Mouse (Mus musculus) neural tube, embryonic 10.5 days (tissue): ENCODE measurements around the gene Gm12216.
"Not testable (repeated sequence)": the region's sequence is repeated elsewhere in the genome, so short reads cannot be mapped to it uniquely, and the experiment has no call there.

Experiments used
- DNase-seq: peaks from one replicate; pipeline ENCODE4 v3.0.0-alpha.2; 2017; ENCODE audit warnings: low spot score; ENCODE audit errors: extremely low spot score

The Gm12216 gene

DNA sequence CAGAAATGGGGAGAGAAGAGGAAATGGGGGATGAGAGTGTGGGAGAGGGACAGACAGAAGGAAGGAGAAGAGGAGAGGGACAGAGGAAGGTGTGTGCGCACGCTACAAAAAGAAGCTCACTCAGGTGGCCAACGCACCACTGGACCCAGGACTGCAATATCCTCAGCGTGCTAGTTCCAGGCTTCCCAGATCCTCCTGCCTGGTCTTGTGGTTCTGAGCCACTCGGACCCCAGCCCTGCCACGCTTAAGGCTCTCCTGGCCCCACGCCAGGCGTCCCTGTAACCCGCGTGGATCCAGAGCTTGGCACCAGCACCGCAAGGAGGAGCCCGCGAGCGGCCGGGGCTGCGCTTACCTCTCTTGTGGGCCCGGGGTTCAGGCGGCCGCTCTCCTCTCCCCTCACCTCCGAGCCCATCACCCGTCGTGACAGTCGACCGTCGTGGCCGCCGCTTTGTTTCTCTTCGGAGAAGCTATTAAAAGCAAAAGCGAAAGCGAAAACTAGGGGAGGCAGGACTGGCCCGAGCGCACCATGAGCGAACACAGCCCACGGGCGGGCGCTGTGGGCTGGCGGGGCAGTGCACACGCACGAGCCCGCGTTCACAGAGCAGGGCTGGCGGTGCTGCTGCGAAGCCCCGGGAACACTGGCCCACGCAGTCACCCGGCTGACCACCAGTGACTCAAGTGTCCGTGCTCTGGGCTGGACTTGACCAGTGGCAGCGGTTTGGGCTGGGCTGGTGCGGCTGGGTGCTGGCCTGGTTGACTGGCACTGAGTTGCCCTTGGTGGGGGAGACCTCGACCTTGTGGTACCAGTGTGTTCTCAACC lies at the start of gene Gm12216:
TSS of gene Gm12216 (minus strand) at position 496 of the 820 bp plus-strand sequence.
- DNase-seq: peak; percentile 52

- DNase-seq: no peak
Observed at GRCm38 (mm10) chr11:53908686-53909085, 49.6 kb upstream of the Gm12216 start.

DNA sequence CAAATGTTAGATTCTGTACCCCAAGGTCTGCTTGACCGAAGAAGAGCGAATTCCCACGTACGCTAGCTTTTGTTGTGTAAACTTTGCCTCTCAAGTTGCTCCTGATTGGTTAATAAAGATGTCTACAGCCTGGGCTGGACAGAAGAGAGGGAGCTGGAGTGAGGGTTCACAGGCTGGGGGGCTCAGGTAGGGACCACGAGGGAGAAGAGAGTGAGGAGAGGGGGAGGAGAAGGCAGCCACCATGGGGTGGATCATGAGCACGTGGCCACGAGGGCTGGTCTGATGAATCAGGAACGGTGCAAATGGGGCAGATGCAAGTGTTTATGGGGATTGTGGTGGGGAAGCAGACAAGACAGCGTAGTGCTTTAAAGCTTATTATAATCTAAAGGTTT lies 45.5 kb upstream of the Gm12216 start:
- DNase-seq: no peak

- peak; percentile 37 for DNase-seq
Observed at GRCm38 (mm10) chr11:53903781-53904533, 44.9 kb upstream of the Gm12216 start.

DNA sequence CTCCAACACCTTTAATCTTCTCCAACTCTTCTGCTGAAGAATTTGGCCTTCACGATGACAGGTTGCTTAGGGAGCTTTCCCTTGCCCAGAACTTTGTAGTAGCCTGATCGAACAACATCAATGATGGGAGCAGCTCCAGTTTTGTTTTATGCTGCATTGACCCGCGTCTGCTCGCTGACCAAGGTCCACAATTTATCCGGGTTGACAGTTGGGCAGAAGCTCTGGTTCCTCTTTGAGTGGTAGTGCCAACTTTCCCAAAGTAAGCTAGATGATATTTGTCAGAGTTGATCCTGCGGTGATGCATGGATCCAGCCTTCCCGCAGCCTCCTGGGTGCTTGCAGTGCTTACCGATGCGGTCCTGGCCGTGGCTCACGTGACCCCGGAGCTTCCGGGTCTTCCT lies 43.7 kb upstream of the Gm12216 start:
- no peak for DNase-seq

- DNase-seq: no peak
Observed at GRCm38 (mm10) chr11:53900991-53901390, 41.9 kb upstream of the Gm12216 start.

- no peak for DNase-seq
Observed at GRCm38 (mm10) chr11:53899981-53900380, 40.9 kb upstream of the Gm12216 start.

- DNase-seq: no peak
Observed at GRCm38 (mm10) chr11:53899004-53899403, 39.9 kb upstream of the Gm12216 start.

- no peak for DNase-seq
Observed at GRCm38 (mm10) chr11:53896935-53897334, 37.9 kb upstream of the Gm12216 start.

DNA sequence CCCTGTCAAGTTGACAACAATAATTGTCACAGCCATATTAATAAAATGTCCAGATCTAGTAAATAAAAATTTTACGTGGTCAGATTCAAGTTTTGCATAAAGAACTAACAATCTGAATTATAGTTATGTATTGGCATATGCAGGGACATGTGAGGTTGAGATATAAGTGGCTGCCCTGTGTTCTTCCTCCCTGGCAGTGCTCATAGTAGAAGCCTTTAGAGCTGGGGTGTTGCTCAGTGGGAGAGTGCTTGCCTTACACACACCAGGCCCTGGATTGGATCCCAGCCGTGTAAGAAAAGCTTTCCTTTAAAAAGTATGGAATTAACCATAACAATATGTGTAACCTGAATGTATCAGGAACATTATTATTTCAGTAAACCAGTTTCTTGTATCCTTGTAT lies 34.4 kb upstream of the Gm12216 start:
- no peak for DNase-seq

DNA sequence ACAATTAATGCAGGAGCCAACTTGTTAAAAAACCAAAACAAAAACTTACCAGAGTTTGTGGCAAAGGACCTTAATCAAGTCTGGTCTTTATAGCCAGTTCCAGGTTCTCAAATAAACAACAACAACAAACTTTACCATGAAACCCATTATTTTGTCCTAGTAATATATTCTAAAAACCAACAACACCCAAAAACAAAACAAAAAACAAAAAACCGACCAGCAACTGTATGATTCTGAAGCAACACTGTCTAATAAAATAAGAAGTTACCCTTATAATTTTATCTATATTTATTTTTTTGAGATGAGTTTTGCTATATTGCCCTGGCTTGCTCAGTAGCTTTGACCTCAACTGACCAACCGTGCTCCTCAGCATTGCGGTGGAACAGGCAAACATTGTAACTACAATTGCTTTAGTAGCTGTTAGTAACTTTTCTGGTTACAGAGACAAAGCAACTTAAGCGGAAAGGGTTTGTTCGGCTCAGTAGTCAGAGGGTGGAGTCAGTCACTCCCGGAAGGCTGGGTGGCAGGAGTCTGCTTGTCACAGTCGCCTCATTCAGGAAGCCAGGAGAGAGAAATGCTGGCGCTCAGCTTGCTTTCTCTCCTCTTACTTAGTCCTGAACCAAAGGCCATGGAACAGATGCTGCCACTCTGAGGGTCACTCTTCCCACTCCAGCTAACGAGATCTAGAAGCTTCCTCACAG lies 33.8 kb upstream of the Gm12216 start:
- no peak for DNase-seq

DNA sequence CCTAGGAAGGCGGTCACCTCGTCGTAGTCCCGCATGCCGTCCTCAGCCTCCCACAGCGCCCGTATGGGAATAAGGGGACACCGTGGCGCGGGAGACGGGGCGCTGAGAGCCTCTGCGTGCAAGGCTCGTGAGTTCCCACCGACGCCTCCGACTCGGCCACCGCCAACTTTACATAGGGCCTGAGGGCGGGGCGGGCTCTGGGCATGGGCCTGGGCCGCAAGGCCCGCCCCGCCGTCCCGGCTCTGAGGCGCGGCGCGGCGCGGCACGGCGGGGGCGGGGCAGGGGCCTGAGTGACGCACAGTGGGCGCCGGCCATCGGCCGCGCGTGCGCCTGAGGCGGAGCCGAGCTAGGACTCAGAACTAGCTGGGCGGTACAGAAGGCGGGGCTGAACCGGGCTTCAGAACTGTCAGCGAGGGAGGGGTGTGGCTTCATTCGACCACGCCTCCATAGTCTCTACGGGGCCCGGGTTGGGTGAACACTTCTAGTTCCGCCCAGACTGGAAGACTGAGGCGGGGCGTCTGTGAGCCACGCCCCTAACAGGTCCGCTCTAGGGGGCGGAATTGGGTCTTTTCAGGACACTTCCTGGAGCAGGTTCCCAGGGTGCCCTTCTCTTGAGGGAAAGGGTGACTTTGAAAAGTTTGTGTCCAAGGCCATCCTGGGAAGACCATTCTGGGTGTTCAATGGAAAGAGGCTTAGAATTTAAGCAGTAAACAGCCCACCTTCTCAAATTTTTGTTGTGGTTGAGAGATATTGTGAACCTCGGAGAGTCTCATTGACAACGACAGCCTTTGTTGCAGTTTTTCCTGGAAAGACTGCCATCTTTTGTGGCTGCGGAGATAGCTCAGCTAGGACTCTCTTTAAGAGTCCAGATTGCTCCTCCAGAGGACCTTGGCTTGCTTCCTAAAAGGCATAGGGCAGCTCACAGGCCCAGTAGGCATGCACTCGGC lies 32.7 kb upstream of the Gm12216 start, which contains the start of gene Slc22a5:
TSS of gene Slc22a5 (minus strand) at position 156 of the 947 bp plus-strand sequence.
- peak; percentile 97 for DNase-seq

GRCm38 (mm10) chr11:53890906-53891504 lies 31.9 kb upstream of the Gm12216 start:
- no peak for DNase-seq

DNA sequence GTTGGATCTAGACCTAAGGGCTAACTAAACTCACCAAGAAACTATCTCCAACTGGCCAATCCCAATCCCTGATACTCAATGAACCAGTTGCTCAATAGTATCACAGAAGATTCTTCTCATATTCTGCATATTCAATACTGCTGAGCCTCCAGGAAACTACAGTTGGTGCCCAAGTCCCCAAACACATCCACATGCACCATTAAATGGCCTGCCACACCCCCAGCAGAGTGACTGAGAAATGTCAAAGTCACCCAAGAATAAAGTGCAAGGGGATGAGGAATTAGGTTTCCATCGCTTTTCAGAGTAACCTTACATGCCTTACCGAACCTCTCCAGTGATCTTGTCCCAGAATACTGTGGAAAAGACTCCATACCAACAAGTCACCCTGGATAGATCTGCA lies 31.2 kb upstream of the Gm12216 start:
- no peak for DNase-seq

DNA sequence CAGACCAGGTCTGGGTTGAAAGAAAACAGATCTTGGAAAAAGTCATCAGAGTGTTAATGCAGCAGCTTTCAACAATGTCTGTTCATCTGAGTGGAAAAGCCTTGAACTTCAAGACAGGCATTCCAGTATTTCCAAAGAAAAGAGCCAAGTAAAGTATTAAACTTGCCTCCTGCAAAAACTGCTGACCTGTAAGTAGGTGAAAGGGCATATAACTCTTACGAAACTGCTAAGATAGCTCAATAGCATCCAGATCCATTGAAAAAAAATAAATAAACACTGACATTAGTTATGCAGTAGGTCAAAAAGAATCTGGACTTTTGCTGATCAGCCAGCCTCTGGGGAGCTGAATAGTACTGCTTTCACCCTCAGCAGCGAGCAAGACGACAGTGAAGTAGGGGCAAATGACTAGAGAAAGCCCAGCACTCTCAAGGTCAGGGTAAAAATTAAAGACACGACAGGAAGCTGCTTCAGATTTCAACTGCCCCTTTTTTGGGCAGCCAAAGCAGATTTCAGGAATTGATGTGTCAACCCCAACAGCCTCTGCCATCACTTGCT lies 30.1 kb upstream of the Gm12216 start:
- no peak for DNase-seq

DNA sequence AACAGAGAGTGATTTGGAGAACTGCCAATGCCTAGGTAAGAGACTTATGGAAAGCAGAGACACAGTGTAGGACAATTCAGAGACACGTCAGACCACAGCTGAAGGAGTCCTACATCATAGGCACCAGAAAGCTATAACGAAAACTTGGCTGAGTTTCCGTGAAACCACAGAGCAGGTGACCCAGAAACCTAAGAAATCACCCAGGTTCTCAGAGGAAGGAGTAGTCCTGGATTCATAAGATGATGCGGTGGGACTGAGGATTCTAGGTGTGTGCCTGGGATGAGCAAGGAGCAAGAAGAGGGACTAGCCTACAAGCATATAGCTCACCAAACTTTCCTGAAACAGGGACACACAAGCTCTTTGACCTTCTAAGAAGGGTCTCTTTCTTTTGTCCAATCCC lies 29.2 kb upstream of the Gm12216 start:
- no peak for DNase-seq

- DNase-seq: no peak
Observed at GRCm38 (mm10) chr11:53883287-53883686, 24.2 kb upstream of the Gm12216 start.

GRCm38 (mm10) chr11:53878096-53878495 lies 19.0 kb upstream of the Gm12216 start:
- not testable (repeated sequence) for DNase-seq

DNA sequence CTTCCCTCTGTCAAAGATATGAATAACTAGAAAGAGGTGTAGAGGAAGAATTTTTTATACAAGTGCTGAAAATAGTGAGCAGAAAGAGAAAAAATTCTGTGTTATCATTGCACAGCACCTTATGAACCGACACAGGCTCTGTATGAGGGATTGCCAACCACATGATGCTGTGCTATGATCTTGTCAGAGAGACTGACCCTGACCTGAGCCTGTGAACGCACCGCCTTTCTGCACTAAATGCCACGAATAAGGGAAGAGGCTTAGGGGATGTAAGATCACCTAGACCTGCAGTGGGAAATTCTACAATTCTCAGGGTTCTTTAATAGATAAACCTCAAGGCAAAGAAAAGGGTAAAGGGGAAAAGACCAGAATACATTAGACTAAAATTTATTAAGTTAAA lies 17.4 kb upstream of the Gm12216 start:
- DNase-seq: no peak

- DNase-seq: no peak
Observed at GRCm38 (mm10) chr11:53874706-53875105, 15.7 kb upstream of the Gm12216 start.
